Mouse (Mus musculus) frontal cortex, postnatal 14 days (tissue): ENCODE measurements at regions not wholly inside any gene's neighbourhood (a gene's known extent, or its start where the extent isn't known, plus 50 kb on each side); places are given as distances from the start of the nearest gene placed in this dataset.
A peak's percentile ranks its signal among the peaks of the same experiment; 100 is the strongest.

Experiments used
- DNase-seq, 2 experiments: peaks; one replicate each; pipeline ENCODE4 v3.0.0; 2022; ENCODE audit warnings: low spot score in 2 of 2

DNA sequence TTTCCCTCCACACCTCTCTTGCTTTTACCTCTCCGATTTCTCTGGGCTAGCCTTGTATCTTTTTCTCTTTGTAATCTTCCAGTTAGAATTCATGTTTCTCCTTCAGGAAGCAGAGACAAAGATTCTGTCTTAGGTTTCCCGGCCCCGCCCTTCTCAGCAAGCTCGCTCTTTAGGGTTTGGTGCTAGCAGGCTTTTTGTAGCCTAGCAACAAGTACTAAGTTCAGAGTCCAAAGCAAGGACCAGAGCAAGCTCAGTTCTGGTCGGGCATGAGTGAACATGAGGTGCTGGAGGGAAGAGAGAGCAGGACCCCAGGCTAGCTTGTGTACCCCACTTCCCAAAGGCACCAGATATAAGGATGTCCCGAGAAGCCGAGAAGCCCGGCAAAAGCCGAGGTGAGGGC is 70.0 kb upstream of the 4931429L15Rik start:
- no peak for DNase-seq

DNA sequence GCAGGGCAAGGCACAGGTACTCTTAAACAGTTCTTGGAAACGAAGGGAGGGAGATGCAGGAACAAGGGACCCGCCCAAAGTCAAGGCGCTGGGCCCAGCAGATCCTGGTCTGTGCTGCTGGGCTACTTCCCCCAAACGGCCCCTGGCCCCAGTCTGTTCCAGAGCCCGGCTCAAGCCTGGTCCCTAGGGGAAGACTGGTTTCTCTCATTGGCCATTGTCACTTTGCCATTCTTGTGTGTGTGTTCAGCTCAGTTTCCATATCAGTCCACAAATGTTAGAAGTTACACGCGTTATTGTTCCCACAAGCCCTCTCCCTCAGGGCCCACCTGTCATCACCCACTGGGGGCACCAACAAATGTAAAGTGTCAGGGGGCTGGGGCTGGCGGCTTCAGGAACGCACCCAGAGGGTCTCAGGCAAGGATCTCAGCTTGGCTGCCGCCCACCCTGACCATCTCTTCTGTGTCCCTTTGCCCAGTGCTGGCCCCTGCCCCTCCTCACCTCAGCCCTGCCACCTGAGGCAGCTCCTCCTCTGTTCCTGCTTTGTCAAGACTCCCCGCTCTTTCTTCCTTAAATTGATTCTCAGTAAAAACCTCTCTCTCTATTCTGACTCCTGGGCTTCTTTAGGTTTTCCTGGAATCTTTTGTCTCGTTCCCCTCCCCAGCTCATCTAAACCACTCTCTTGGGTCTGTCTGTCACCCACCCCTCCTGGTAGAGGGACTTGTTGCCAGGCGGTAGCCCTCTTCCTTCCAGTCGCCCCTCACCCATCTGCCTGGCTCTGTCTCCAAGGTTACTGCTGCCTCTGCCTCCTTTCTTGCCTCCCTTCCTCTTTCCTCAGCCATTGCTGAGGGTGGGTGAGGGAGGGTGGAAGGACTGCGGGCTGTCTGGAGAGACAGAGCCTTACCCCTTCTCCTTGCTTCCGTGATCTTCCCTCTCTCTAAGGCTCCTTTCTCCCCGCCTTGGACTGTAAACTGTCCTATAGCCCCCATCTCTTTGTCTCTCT is 69.2 kb upstream of the 4931429L15Rik start:
- peak; percentile 46 to 54 for DNase-seq

DNA sequence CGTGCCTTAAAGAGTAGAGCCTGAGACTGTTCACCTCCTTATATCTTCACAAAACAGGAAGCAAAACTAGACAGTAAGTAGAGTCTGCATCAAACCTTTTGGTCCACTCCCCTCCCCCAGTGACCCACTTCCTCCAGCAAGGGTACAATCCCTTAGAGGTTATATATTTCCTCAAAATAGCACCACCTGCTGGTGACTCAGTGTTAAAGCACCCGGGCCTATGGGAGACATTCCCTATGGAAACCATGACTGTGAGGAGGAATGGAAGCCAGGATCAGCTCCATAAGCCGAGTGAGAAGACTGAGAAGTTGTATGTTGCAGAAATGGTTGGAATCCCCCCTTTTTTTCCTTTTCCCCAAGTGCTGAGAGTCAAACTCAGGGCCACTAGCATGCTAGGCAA is 66.5 kb upstream of the 4931429L15Rik start:
- no peak for DNase-seq

DNA sequence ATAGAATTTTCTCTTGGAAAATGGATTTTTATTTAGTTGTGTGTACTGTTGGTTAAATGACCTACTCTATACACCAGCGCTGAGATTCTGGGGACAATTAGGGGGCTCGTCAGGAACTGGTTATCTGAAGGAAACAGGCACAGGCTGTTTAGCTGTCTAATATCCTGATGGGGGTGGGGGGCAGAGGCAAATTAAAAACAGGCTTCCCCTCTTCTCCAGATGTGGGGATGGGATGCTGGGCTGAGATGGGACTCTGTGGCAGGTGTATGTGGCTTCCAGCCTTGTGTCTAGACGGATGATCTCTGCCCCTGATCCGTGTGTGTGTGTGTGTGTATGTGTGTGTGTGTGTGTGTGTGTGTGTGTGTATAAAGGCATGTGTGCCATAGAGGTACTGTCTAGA is 61.6 kb upstream of the 4931429L15Rik start:
- DNase-seq: no peak

DNA sequence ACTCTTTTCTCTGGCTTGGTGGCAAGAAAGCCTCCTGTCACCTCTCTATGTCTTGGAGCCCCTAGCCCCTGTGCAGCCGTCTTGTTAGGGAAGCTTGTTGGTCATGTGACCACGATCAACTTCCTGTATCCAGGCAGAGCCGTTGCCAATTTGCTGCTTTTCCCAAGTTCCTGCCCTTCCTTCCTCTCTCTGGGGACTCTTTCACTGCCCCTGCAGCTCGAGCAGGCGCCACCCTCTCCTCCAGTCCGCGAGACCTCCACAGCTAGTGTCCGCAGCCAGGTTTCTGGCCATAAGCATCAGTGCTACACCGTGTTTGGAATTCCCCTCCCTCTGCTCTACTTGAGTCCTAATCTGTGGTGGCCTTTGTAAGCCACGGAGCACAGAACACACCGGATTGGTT is 59.7 kb upstream of the 4931429L15Rik start:
- no peak for DNase-seq

DNA sequence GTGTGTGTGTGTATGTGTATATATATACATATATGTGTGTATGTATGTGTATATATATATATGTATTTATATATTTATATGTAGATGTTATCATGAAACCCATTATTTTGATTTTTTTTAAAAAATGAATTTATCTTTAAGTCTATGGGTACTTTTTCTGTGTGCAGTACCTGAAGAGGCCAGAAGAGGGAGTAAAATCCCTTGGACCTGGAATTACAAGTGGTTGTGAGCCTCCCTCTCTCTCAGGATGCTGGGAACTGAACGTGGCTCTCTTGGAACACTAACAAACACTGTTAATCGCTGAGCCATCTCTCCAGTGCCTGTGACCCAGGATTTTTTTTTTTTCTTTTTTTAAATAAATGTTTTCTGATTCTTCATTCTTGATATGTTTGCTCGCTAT is 58.6 kb upstream of the 4931429L15Rik start:
- DNase-seq: no peak
